Mouse (Mus musculus) frontal cortex, adult 2 months (tissue): ENCODE measurements around the gene Tctex1d1. TPM values are rescaled to one million over a fixed set of nuclear protein-coding genes. Genes with fewer than 3 reads are reported as not detected.

ENCODE experiments used
- polyA plus RNA-seq: library from polyadenylated mRNA; depleted of rRNA; stranded (reverse); fragments of >200 nt; gene quantifications from 2 replicates; pipeline ENCODE4 v1.2.3, GENCODE M21; 2012; rRNA removed

The Tctex1d1 gene
- polyA plus RNA-seq, 1 experiment = 0.70 TPM

Other genes with a start within 250 kb of the Tctex1d1 start
- gene Sgip1, start 237.3 kb upstream of the Tctex1d1 start, polyA plus RNA-seq = 83.9 and 90.7 TPM in 2 replicates
- 5.3 and 5.4 TPM in 2 replicates for gene Insl5, start 48.2 kb downstream of the Tctex1d1 start, polyA plus RNA-seq
- gene Mier1, start 135.8 kb downstream of the Tctex1d1 start, polyA plus RNA-seq = 30.1 and 36.0 TPM in 2 replicates
- gene Wdr78, start 135.9 kb downstream of the Tctex1d1 start, polyA plus RNA-seq = 6.0 and 7.0 TPM in 2 replicates
- 10.9 and 11.0 TPM in 2 replicates for gene Slc35d1, start 236.6 kb downstream of the Tctex1d1 start, polyA plus RNA-seq